Mouse (Mus musculus): Measurements from ENCODE around the gene Slc25a43. TPM values are rescaled to one million over a fixed set of nuclear protein-coding genes. Genes with fewer than 3 reads are reported as not detected.

Gene Slc25a43
- polyA plus RNA-seq (2015; fragmentation: Illumina TruSeq; extraction: RNeasy Lipid Tissue Mini Kit (QIAGEN cat#74804); ENCODE audit: low read depth, low replicate concordance): not detected

GRCm38 (mm10) chrX:36743503-36744101 lies at the start of gene Slc25a43:
TSS of gene Slc25a43 (plus strand) at chrX:36743659.

DNA sequence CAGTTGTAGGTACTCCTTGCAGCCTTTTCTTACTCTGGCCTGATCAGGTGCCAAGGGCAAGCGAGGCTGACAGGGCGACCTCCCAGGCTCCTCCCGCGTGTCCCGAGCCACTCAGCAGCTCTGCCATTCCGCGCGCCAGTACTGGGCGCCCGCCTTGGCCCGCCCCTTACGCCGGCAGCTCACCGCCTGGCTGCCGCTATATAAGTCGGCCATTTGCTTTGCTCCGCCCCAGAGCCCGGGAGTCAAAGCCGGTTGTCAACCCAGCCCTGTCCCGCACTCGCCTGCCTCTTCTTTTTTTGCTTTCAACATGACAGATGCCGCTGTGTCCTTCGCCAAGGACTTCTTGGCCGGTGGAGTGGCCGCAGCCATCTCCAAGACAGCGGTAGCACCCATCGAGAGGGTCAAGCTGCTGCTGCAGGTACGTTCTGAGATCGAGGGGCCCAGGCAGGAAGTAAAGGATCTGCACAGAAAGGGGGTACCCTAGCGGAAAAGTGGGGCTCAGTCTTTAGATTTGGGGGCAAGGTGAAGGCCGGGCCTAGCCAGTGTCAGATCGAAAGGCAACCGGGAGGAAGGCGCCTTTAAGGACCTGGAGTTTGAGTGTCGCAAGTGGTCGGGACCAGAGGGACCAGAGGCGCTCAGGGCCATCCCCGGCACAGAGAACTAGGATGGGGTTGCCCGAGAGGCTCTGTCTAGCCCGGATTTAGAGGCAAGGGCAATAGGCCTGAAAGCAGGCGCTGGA lies 52.1 kb downstream of the Slc25a43 start, which contains the start of gene Slc25a5:
Gene Slc25a5, plus strand, starts transcription at position 228 of the 739 bp plus-strand sequence.

Other genes starting within 250 kb of the Slc25a43 start
- 384 TPM for gene Pgrmc1, start 145.5 kb upstream of the Slc25a43 start, polyA plus RNA-seq (2015; fragmentation: Illumina TruSeq; extraction: RNeasy Lipid Tissue Mini Kit (QIAGEN cat#74804); ENCODE audit: low read depth, low replicate concordance)
- gene Akap17b, start 98.3 kb upstream of the Slc25a43 start, polyA plus RNA-seq (2015; fragmentation: Illumina TruSeq; extraction: RNeasy Lipid Tissue Mini Kit (QIAGEN cat#74804); ENCODE audit: low read depth, low replicate concordance): 9.1 TPM
- 642 TPM for gene Slc25a5, start 52.0 kb downstream of the Slc25a43 start, polyA plus RNA-seq (2015; fragmentation: Illumina TruSeq; extraction: RNeasy Lipid Tissue Mini Kit (QIAGEN cat#74804); ENCODE audit: low read depth, low replicate concordance)
- gene Ube2a, start 130.2 kb downstream of the Slc25a43 start, polyA plus RNA-seq (2015; fragmentation: Illumina TruSeq; extraction: RNeasy Lipid Tissue Mini Kit (QIAGEN cat#74804); ENCODE audit: low read depth, low replicate concordance): 78.7 TPM
- gene C330007P06Rik, start 130.5 kb downstream of the Slc25a43 start, polyA plus RNA-seq (2015; fragmentation: Illumina TruSeq; extraction: RNeasy Lipid Tissue Mini Kit (QIAGEN cat#74804); ENCODE audit: low read depth, low replicate concordance): 45.3 TPM
- gene Nkrf, start 159.2 kb downstream of the Slc25a43 start, polyA plus RNA-seq (2015; fragmentation: Illumina TruSeq; extraction: RNeasy Lipid Tissue Mini Kit (QIAGEN cat#74804); ENCODE audit: low read depth, low replicate concordance): 31.4 TPM
- gene Sept6, start 248.1 kb downstream of the Slc25a43 start, polyA plus RNA-seq (2015; fragmentation: Illumina TruSeq; extraction: RNeasy Lipid Tissue Mini Kit (QIAGEN cat#74804); ENCODE audit: low read depth, low replicate concordance): 71.2 TPM